Mouse (Mus musculus) gastrocnemius, adult 2 months (tissue): Measurements from ENCODE around the gene Gm20388. TPM values are rescaled to one million over a fixed set of nuclear protein-coding genes. Genes with fewer than 3 reads are reported as not detected.
"Not testable (repeated sequence)": the region's sequence is repeated elsewhere in the genome, so short reads cannot be mapped to it uniquely, and the experiment has no call there.

ENCODE experiments used
- DNase-seq: peaks from one replicate; pipeline ENCODE4 v3.0.0; 2022
- H3K27ac ChIP-seq: fragments of 200-600 bp; 2 replicates; pipeline ENCODE4 v1.8.1; 2022; ENCODE audit warnings: mild to moderate bottlenecking
- H3K4me3 ChIP-seq: fragments of 200-600 bp; 2 replicates; pipeline ENCODE4 v1.8.1; 2022; ENCODE audit warnings: mild to moderate bottlenecking, moderate library complexity
- CTCF ChIP-seq: fragments of 200-600 bp; IDR thresholded peaks from 2 replicates; pipeline ENCODE4 v1.8.1; 2022; ENCODE audit warnings: antibody characterized with exemption, mild to moderate bottlenecking, moderate library complexity
- intact Hi-C: fragments of 180-260 bp; cut with DNase I; formaldehyde crosslinking; loops from one replicate; pipeline ENCODE4 v1.15.1; 2025
- total RNA-seq, 2 experiments: library from RNA; stranded (reverse); gene quantifications; 2 replicates each; pipeline ENCODE4 v1.2.3; 2021

Gene Gm20388
- total RNA-seq, 2 experiments from 2014 or later, result 6.1 to 15.0 TPM

DNA sequence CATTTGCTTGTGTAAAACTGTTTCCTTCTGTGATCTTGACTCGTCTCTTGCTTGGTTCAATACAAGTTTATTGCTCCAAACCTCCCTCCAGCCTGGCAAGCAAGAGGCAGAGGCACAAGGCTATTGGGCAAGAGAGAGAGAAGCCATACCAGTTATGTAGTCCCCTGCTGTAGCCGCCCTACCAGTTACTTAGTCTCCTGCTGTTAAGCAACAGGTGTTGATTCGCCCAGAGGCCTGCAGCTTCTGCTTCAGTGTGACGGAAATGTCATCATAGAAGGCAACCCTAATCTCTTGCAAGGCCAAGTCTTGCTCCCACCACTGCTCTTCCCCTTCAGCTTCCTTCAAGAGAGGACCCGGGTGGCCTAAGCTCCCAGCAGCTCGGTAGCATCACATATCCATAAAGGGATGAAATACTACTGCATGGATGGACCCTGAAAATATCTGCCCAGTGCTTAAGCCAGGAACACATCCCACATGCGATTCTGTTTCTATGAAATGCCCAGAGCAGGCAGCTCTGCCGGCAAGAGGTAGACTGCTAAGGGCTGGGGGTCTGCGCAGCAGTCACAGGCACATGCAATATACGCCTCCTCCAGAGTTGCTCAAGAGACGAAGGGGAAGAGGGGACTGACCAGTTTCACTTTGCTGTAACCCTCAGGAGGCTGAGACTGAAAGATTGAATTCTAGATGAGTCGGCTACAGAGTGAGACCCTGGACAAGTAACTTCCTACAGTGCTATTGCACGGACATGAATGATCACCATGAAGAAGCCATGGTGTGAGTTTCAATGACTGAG is 3369.9 kb downstream of the Gm20388 start:
- Histone ChIP-seq H3K4me3 (no peak overlapping the region), H3K27ac (no peak overlapping the region)
- DNase-seq, result no peak
- intact Hi-C loops, result no loop called here
- TF ChIP-seq CTCF, result no peak

DNA sequence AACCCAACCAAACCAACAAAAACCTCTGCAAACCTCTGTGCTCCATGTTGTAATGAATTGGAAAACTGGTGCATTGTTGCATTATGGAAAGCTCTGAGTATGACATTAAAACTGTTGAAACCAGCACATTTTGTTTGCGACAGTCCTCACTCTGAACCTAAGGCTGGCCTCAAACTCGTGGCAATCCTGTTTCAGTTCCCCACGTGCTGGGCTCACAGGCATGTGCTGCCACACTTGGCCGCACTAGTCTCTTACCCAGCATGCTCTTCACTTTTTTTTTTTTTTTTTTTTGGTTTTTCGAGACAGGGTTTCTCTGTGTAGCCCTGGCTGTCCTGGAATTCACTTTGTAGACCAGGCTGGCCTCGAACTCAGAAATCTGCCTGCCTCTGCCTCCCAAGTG is 3372.4 kb downstream of the Gm20388 start:
- H3K4me3 ChIP-seq, intact Hi-C loops, DNase-seq, H3K27ac ChIP-seq: not testable (repeated sequence)

DNA sequence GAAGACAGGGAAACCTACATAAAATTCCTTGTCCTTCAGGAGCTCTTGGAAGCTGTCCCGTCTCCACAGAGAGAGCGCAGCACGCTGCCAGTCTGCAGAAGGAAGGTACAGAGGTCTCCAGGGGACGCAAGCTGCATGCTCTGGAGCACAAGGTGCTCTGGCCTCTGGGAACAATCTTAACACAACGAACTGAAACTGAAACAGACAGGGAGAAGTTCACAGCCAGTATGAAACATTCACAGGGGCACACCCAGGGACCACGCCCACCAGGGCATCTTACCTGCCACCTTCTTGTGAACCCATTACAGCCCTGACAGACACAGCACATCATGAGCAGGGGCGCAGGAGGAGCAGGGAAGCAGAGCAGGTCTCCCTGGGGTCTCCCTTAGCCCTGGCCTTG is 3373.3 kb downstream of the Gm20388 start:
- no peak overlapping the region for H3K4me3 ChIP-seq
- TF ChIP-seq CTCF, result no peak
- DNase-seq, result no peak
- H3K27ac ChIP-seq, result no peak overlapping the region
- intact Hi-C loops, result no loop called here

DNA sequence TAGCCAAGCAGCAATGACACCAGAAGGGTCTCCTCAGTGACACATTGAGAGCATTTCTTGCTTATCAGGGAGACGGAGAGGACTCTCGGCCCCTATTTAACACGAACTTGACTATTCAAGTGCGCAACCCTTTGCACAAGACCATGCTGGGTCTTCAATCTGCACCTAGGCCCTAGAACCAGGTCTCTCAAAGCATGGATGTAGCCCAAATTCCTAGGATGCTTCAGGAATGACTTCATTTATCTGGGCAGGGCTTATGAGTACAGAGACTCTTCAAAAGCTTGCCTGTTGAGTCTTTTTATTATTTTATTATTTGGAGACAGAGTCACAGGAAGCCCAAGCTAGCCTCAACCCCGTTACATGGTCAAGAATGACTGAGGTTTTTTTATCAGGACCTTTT is 3373.9 kb downstream of the Gm20388 start:
- intact Hi-C loops, result no loop called here
- TF ChIP-seq CTCF, result no peak
- Histone ChIP-seq H3K4me3 (no peak overlapping the region), H3K27ac (no peak overlapping the region)
- no peak for DNase-seq

DNA sequence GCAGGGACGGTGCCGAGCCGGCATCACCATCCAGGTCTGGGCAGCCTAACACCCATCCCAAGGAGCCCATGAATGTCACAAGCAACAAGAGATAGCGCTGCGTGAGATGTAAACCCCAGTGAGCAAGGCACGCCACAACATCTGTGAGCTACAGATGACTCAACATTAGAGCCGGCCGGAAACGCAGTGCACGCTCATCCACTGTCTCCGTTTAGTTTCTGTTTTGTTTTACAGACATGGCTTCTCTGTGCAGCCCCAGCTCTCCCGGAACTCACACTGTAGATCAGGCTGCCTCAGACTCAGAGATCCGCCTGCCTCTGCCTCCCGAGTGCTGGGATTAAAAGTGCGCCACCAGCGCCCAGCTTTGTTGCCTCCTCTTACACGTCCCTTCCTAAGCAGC is 3376.7 kb downstream of the Gm20388 start:
- Histone ChIP-seq H3K27ac (no peak overlapping the region), H3K4me3 (no peak overlapping the region)
- no peak for TF ChIP-seq CTCF
- intact Hi-C loops, result no loop called here
- DNase-seq, result no peak

DNA sequence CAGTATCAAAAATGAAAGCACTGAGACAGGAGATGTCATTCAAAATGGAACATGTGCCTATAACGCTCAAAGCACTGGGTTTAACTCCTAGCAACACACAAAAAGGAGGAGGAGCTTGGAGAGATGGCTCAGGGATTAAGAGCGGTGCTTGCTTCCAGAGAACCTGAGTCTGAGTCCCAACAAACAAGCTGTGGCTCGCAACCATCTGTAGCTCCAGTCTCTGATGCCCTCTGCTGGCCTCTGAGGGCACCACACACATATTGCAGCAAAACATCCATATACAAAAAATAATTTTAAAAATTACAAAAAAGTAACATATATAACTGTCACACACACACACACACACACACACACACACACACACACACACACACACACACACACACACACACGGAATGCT is 3379.5 kb downstream of the Gm20388 start:
- Histone ChIP-seq H3K27ac (no peak overlapping the region), H3K4me3 (no peak overlapping the region)
- intact Hi-C loops, result no loop called here
- DNase-seq, result no peak
- TF ChIP-seq CTCF, result peak; percentile 50

DNA sequence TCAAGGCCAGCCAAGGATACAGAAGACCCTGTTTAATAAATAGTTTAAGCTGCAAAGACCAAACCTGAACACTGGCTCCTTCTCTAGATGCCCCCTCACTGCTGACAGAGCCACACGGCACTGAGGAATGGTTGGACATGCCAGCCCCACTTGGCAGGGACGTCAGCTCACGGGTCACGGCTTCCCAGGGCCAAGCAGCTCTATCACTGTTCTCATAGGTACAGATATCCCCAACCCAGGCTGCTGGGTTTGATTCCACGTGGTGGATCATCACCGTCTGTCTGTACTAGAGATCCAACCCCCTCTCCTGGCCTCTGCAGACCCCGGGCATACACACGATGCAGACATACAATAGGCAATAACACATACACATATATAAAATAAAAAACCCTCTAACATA is 3380.0 kb downstream of the Gm20388 start:
- H3K4me3 ChIP-seq, result no peak overlapping the region
- no peak for TF ChIP-seq CTCF
- intact Hi-C loops, result no loop called here
- no peak for DNase-seq
- H3K27ac ChIP-seq, result no peak overlapping the region

DNA sequence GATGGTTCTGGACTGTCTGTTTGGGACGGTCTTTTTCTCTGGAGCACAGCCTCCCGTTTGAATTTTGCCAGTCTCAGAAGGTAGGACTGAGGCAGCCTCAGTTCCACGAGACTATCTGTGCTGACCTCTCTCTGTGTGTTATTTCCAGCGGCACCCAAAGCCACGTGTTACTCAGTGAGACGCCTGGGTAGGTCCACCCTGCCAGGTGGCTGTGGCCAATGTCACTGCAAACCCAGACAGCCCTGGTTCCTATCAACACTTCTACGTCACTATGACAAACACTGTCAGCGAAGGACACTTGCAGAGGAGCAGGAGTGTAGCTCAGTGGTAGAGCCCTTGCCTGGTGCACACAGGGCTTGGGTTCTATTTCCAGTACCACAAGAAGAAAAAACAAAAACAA is 3381.1 kb downstream of the Gm20388 start:
- intact Hi-C loops, result no loop called here
- no peak overlapping the region for H3K4me3 ChIP-seq
- no peak for TF ChIP-seq CTCF
- DNase-seq, result no peak
- H3K27ac ChIP-seq, result no peak overlapping the region

DNA sequence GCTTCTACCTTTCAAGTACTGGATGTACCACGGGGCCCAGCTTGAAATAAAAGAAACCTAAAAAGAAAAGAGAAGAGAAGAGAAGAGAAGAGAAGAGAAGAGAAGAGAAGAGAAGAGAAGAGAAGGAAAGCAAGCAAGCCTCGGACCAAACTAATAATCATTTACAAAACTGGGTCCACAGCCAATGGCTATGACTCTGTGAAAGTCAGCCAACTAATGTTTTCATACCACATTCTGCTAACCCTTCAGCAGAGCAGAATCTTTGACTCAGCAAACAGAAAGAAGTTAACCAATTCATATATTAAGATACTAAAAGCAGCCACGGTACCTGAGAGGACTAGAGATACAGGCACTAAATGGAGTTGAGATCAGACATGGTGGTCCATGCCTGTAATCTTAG is 3381.6 kb downstream of the Gm20388 start:
- intact Hi-C loops, result no loop called here
- no peak overlapping the region for H3K27ac ChIP-seq
- no peak for TF ChIP-seq CTCF

DNA sequence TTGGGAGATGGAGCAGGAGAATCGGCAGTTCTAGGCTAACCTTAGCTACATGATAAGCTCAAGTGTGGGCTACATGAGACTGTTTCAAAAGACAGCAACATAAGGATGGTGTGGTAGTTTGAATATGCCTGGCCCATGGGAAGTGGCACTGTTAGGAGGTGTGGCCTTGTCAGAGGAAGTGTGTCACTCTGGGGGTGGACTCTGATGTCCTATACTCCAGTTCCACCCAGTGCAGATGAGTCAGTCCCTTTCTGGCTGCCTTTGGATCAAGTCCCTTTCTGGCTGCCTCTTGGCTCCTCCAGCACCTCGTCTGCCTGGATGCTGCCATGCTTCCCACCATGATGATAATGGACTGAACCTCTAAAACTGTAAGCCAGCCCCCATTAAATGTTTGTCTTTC is 3382.1 kb downstream of the Gm20388 start:
- DNase-seq, result no peak
- no peak for TF ChIP-seq CTCF
- Histone ChIP-seq H3K4me3 (no peak overlapping the region), H3K27ac (no peak overlapping the region)
- intact Hi-C loops, result no loop called here

More for the DNA sequence above, 3381.6 kb downstream of the Gm20388 start:
- H3K4me3 ChIP-seq, result no peak overlapping the region
- no peak for DNase-seq

DNA sequence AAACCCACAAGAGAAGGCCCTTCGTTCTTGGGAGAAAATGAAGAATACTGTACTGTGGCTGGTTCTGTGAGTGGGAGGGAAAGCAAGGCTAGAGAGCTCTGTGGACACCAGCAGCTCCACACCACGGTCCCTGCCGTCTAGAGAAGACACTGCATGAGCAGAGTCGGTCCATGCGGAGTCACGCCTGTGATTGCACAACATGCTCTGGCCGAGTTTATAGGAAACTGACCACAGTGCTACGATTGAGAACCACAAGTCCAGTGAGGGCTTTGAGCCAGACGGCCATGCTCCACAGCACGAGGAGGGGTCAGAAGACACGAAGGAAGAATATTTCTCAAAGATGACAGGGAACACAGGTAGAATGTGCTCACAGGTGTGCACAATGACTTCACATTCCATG is 3387.7 kb downstream of the Gm20388 start:
- no peak for DNase-seq
- Histone ChIP-seq H3K27ac (no peak overlapping the region), H3K4me3 (no peak overlapping the region)
- intact Hi-C loops, result no loop called here
- no peak for TF ChIP-seq CTCF

DNA sequence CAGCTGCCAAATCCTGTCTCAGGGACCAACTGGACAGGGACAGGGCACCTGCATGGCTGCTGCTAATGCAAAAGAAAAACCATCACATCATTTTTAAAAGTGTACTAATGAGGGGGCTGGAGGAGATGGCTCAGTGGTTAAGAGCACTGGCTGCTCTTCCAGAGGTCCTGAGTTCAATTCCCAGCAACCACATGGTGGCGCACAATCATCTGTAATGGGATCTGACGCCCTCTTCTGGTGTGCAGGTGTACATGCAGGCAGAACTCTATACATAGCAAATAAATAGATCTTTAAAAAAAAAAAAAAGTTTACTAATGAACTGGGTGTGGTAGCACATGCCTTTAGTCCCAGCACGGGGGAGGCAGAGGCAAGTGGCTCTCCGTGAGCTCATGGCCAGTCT is 3398.1 kb downstream of the Gm20388 start:
- DNase-seq, result no peak
- intact Hi-C loops, result no loop called here
- no peak for TF ChIP-seq CTCF
- no peak overlapping the region for H3K27ac ChIP-seq
- no peak overlapping the region for H3K4me3 ChIP-seq

DNA sequence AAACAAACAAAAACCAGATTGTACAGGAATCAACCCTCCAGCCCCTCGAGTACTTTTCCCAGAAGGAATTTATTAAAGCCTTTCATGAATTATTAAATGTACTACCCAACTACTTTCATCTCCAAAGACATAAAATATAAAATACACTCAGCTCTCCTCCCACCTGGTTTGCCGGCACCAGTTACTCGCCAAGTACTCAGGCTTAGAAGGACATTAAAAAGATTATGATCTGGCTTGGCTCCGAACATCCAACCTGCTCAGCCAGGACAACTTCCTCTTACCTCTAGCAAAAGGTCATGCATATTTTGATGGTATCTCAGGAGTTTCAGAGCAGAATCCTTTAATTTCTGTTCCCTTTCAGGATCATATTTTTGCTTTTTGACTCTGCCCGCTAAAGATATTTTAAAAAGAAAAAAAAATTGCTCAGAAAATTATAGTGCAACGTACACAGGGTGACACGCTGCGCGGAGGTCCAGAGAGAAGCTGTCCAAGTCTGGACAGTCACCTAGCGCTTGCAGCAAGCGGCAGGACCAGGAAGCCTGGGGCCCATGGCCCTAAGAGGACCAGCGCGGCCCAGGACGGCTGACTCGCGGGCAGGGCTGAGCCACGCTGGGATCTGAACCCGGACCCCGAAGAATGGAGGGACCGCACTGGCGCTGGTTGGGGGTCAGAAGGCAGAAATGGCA is 3407.3 kb downstream of the Gm20388 start:
- no peak for TF ChIP-seq CTCF
- DNase-seq, result no peak
- intact Hi-C loops, result no loop called here
- Histone ChIP-seq H3K4me3 (peak overlapping the region; percentile 70), H3K27ac (no peak overlapping the region)

DNA sequence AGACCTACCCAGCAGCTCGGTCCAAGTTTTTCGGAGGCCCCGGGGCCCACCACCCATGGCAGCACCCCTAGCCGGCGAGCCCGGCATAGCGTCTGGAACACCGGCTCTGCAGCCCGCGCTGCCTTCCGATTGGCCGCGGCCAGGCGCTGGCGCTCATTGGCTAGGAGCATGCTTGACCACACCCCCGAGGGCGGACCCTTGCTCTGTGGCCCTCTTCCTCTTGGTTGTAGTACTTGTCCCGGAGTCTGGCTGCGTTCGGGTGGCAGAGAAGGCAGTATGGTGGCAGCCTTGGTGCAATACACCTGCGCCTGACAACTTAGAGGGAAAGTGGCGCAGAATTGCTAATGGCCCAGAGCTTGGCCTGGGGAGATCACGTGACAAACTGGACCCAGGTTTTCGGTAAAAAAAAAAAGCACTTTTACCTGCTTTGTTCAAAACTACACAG is 3407.8 kb downstream of the Gm20388 start, which contains the start of gene Fanca:
Gene Fanca, minus strand, starts transcription at position 110 of the 445 bp plus-strand sequence.
- peak; percentile 96 for DNase-seq
- intact Hi-C loops, result no loop called here
- Histone ChIP-seq H3K27ac (peak within 1 kb of the TSS; percentile 49), H3K4me3 (peak within 1 kb of the TSS; percentile 70)
- peak; percentile 30; the same call in 1 of the 2 replicates for TF ChIP-seq CTCF
